Mouse (Mus musculus): ENCODE data around the gene Olfr311.

The Olfr311 gene

GRCm38 (mm10) chr11:58870961-58871360 lies 31.9 kb downstream of the Olfr311 start:
- no peak for DNase-seq (ENCODE audit: low spot score in 2 of 2)

GRCm38 (mm10) chr11:58883756-58884155 lies 44.7 kb downstream of the Olfr311 start:
- no peak for DNase-seq (ENCODE audit: low spot score in 2 of 2)

GRCm38 (mm10) chr11:58890511-58890910 lies 51.5 kb downstream of the Olfr311 start:
- no peak for DNase-seq (ENCODE audit: low spot score in 2 of 2)
